Mouse (Mus musculus) embryonic fibroblast, embryonic 13.5 days (primary cell): ENCODE results near the gene Dennd1a.

Experiments
- CTCF ChIP-seq: IDR thresholded peaks from 2 replicates; pipeline ENCODE4 v1.5.1; 2011; ENCODE audit warnings: mild to moderate bottlenecking, control low read depth, low read length, moderate library complexity, borderline replicate concordance; ENCODE audit not compliant: insufficient read depth
- POLR2A ChIP-seq: IDR thresholded peaks from 2 replicates; pipeline ENCODE4 v1.6.1; 2011; ENCODE audit warnings: low read depth, mild to moderate bottlenecking, control low read depth, low read length, moderate library complexity

GRCm38 (mm10) chr2:37758343-37759015, 528.7 kb downstream of the Dennd1a start:
- 0 out of 2 replicates have a peak, but pooled peaks have one; percentile 20 for TF ChIP-seq POLR2A
- TF ChIP-seq CTCF = no peak
